Mouse (Mus musculus) stomach, embryonic 14.5 days (tissue): ENCODE data around the gene Gpsm3. TPM values are rescaled to one million over a fixed set of nuclear protein-coding genes. Genes with fewer than 3 reads are reported as not detected.
"Not testable (repeated sequence)": the region's sequence is repeated elsewhere in the genome, so short reads cannot be mapped to it uniquely, and the experiment has no call there.

ENCODE experiments used
- ATAC-seq: fragments of 200-750 bp; cut with Nextera tagmentation; 2 replicates; pipeline ENCODE4 v1.8.0; 2017; ENCODE audit warnings: low read depth, moderate TSS enrichment; ENCODE audit not compliant: insufficient number of reproducible peaks, insufficient read depth, low FRiP score
- H3K27ac ChIP-seq: fragments of 300-500 bp; sonication (generic); 2 replicates; pipeline ENCODE4 v1.5.1; 2014; ENCODE audit warnings: mild to moderate bottlenecking, low read length, moderate library complexity, mixed read lengths
- H3K27me3 ChIP-seq: fragments of 300-500 bp; sonication (generic); 2 replicates; pipeline ENCODE4 v1.6.1; 2014; ENCODE audit warnings: low read length, control low read depth, mixed read lengths; ENCODE audit not compliant: control insufficient read depth, insufficient read depth
- H3K36me3 ChIP-seq: fragments of 300-500 bp; sonication (generic); 2 replicates; pipeline ENCODE4 v1.6.1; 2014; ENCODE audit warnings: mild to moderate bottlenecking, control low read depth, low read length, moderate library complexity, mixed read lengths; ENCODE audit not compliant: control insufficient read depth, insufficient read depth
- H3K4me1 ChIP-seq: fragments of 300-500 bp; sonication (generic); 2 replicates; pipeline ENCODE4 v1.6.1; 2014; ENCODE audit warnings: low read length, control low read depth, mixed read lengths; ENCODE audit not compliant: control insufficient read depth, insufficient read depth
- H3K4me2 ChIP-seq: fragments of 300-500 bp; sonication (generic); replicated peaks from 2 replicates; pipeline ENCODE4 v1.6.1; 2014; ENCODE audit warnings: low read depth, low read length, control low read depth
- H3K4me3 ChIP-seq: fragments of 300-500 bp; sonication (generic); 2 replicates; pipeline ENCODE4 v1.5.1; 2014; ENCODE audit warnings: low read depth, low read length, control low read depth
- H3K9ac ChIP-seq: fragments of 300-500 bp; sonication (generic); replicated peaks from 2 replicates; pipeline ENCODE4 v1.6.1; 2014; ENCODE audit warnings: low read depth, mild to moderate bottlenecking, control low read depth, low read length, moderate library complexity, mixed read lengths
- H3K9me3 ChIP-seq: fragments of 300-500 bp; sonication (generic); 2 replicates; pipeline ENCODE4 v1.6.1; 2016; ENCODE audit warnings: low read depth, low read length, control low read depth; ENCODE audit not compliant: control insufficient read depth
- WGBS: fragments of 180-500 bp; shearing (Covaris S2); extraction: QIAGEN DNeasy Blood & Tissue Kit; methylation state at CpG from one replicate; pipeline ENCODE4 v1.1.7; 2014; 5-methylcytosine and 5-hydroxymethylcytosine counted together
- polyA plus RNA-seq: library from polyadenylated mRNA; unstranded; fragments of >200 nt; fragmentation: Nextera tagmentation; extraction: Ambion mirVana; gene quantifications from 2 replicates; pipeline ENCODE4 v1.2.1, GENCODE M21; 2014

Gpsm3 gene
- 6.1 and 8.0 TPM in 2 replicates for polyA plus RNA-seq

DNA sequence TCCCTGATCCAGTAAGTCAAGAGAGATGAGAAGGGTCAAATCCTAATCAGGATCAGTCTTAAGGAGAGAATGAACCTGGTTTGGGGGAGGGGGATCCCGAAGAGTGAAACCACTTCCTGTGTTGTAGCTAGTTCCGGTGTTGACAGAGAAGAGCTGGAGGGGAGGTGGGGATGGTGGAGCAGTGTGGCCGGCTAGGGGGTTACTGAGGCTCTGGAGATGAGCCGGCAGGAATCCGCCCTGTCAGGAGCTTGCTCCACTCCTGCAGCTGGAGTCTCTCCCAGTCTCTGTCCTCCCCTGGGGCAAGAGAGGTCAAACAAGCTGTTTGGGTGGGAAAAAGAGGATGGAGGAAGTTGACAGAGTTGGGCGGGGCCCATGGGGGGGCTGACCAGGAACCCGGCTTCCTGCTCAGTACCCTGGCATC lies at the start of gene Gpsm3:
Gpsm3 (plus strand) TSS at position 126 of the 421 bp plus-strand sequence.
- H3K4me1 ChIP-seq = peaks cover 50% of the 10 kb centered on the region
- WGBS = 12% methylated on average over 7 of the region's 7 CpGs
- no peak within 1 kb of the TSS; the same call in 1 of the 2 replicates for H3K4me3 ChIP-seq
- H3K9me3 ChIP-seq = no peaks in the 10 kb centered on the region
- peak within 1 kb of the TSS; percentile 99 for H3K27ac ChIP-seq
- peaks cover 3% of the 10 kb centered on the region for H3K36me3 ChIP-seq
- no peak for ATAC-seq
- H3K4me2 ChIP-seq = peak within 1 kb of the TSS; percentile 88
- H3K9ac ChIP-seq = no peak within 1 kb of the TSS
- H3K27me3 ChIP-seq = no peaks in the 10 kb centered on the region

DNA sequence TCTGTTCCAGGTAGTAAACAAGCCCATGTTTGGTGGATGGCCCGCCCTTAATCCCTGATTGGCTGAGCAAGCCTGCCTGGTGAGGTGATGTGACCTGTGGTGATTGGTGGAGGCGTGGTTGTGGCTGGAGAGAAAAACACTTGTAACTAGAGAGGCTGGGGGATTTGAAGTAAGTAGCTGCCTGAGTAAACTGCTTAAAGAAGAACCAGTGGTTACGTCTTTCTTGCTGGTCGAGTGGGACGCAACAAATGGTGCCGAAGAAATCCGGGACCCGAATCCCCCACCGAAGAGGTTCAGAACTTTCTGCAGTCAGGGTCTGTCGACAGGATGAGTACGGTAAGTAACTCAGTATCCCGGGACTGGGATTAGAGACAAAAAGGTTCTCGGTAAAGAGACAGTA lies 46.0 kb upstream of the Gpsm3 start:
- H3K9me3 ChIP-seq, H3K4me3 ChIP-seq, H3K4me2 ChIP-seq, H3K4me1 ChIP-seq, H3K27ac ChIP-seq, H3K27me3 ChIP-seq, H3K9ac ChIP-seq, H3K36me3 ChIP-seq, ATAC-seq: not testable (repeated sequence)
- WGBS = 97% methylated on average over 12 of the region's 13 CpGs

DNA sequence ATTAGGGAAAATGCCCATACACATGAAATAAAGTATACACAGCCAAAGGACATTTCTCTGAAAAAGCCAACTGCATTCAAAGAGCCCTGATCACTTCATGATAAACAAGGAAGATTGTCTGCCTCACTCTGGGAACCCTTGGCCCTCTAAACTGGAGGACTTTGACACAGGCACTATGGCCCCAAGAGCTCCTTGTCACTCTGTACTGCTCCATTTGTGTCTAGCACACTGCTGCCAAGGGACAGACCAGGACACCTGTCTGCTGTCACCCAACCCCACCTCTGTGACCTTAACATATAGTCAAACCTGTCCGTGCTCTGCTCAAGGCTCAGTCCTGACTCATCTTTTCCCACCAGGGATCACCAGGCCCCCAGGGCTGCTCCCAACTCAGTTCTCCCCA lies 42.8 kb upstream of the Gpsm3 start:
- 78% methylated on average over 1 of the region's 1 CpGs for WGBS
- H3K36me3 ChIP-seq = no peaks in the 10 kb centered on the region
- no peak overlapping the region for H3K4me3 ChIP-seq
- no peak overlapping the region for H3K27ac ChIP-seq
- no peaks in the 10 kb centered on the region for H3K4me1 ChIP-seq
- no peak overlapping the region for H3K4me2 ChIP-seq
- no peak overlapping the region for H3K9ac ChIP-seq
- no peaks in the 10 kb centered on the region for H3K9me3 ChIP-seq
- no peak for ATAC-seq
- no peaks in the 10 kb centered on the region for H3K27me3 ChIP-seq

DNA sequence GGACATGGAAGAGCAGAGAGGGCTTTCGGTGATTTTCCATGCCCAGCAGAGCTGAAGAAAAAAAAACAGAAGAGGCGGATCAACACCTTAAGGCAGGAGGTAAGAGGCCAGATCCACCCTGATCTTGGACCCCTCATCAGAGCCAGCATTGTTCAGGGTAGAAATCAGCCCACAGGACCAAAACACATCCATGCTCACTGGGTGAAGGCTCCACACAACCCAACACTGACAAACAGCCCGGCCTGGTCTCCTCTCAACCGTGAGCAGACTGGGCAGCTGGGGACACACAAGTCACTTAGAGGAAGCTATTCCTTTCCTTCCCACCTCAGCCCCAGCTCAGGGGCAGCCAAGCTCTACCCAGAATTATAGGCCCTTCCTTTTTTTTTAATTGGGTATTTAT lies 42.0 kb upstream of the Gpsm3 start:
- 86% methylated on average over 4 of the region's 4 CpGs for WGBS

DNA sequence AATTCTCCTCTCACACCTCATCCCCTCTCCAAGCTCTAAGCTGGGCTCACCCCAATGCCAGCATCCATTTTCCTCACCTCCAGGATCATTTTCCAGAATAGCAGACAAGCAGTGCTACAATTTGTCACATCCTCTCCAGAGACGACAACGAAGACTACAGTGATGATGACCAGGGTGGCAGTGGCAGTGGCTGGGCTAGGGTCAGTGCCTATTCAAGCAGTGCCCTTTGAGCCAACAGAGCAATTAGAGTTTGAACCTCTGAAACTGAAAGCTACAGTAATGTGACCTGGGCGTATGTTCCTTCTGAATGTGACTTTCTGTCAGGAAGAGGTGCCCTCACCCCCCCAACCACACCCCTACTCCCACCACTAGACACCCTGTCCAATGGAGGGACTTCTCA lies 40.5 kb upstream of the Gpsm3 start:
- no peak for ATAC-seq
- H3K4me2 ChIP-seq = no peak overlapping the region
- 88% methylated on average over 3 of the region's 3 CpGs for WGBS
- no peaks in the 10 kb centered on the region for H3K4me1 ChIP-seq
- no peaks in the 10 kb centered on the region for H3K9me3 ChIP-seq
- no peak overlapping the region for H3K9ac ChIP-seq
- H3K27me3 ChIP-seq = no peaks in the 10 kb centered on the region
- no peaks in the 10 kb centered on the region for H3K36me3 ChIP-seq
- H3K4me3 ChIP-seq = no peak overlapping the region
- no peak overlapping the region for H3K27ac ChIP-seq

More for the DNA sequence above, 42.0 kb upstream of the Gpsm3 start:
- H3K9ac ChIP-seq = no peak overlapping the region
- H3K4me3 ChIP-seq = no peak overlapping the region
- no peaks in the 10 kb centered on the region for H3K36me3 ChIP-seq
- no peaks in the 10 kb centered on the region for H3K27me3 ChIP-seq
- no peak overlapping the region for H3K4me2 ChIP-seq
- H3K27ac ChIP-seq = no peak overlapping the region
- H3K4me1 ChIP-seq = no peaks in the 10 kb centered on the region
- H3K9me3 ChIP-seq = no peaks in the 10 kb centered on the region
- ATAC-seq = no peak

DNA sequence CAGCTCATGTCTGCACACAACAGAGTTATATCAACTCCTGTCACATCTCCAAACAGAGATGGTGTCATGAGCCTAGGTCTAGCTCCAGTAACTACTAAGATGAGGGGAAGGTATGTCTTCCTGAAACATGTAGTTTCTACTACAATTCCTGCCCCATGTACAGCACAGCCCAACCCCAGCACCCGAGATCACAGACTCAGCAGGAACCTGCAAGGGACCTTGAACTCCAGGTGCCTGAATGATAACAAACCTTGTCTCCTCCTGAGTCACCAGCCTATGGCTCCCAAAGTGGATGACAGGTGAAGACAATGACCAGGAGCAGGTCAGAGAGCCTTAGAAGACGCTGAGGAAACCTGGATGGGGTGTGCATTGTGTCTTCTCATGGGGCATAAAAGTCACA lies 39.8 kb upstream of the Gpsm3 start:
- Histone ChIP-seq H3K27me3 (no peaks in the 10 kb centered on the region), H3K36me3 (no peaks in the 10 kb centered on the region), H3K4me1 (no peaks in the 10 kb centered on the region), H3K9me3 (no peaks in the 10 kb centered on the region), H3K4me2 (no peak overlapping the region), H3K4me3 (no peak overlapping the region), H3K9ac (no peak overlapping the region), H3K27ac (no peak overlapping the region)
- WGBS = 70% methylated on average over 2 of the region's 2 CpGs
- no peak for ATAC-seq

DNA sequence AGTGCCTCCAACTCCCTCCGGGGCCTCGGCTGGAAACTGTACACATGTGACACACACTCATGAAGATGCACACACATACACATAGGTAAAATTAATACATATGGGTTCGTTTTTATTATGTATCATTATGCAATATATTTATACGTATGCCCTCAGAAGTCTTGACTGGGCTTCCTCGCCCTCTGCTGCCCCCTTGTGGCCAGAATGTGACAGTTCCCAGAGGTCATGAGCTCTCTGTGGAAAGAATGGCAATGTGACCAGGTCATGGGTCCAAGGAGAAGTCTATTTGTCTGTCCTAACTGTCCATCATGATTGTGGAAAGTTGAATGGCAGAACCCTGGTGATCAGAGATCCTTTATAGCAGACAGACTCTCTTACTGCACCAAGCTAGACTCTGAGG lies 34.1 kb upstream of the Gpsm3 start:
- Histone ChIP-seq H3K9ac (no peak overlapping the region), H3K36me3 (no peaks in the 10 kb centered on the region), H3K4me1 (no peaks in the 10 kb centered on the region), H3K27me3 (no peaks in the 10 kb centered on the region), H3K4me3 (no peak overlapping the region), H3K27ac (no peak overlapping the region), H3K9me3 (no peaks in the 10 kb centered on the region), H3K4me2 (no peak overlapping the region)
- ATAC-seq = no peak
- WGBS = 22% methylated on average over 5 of the region's 5 CpGs

DNA sequence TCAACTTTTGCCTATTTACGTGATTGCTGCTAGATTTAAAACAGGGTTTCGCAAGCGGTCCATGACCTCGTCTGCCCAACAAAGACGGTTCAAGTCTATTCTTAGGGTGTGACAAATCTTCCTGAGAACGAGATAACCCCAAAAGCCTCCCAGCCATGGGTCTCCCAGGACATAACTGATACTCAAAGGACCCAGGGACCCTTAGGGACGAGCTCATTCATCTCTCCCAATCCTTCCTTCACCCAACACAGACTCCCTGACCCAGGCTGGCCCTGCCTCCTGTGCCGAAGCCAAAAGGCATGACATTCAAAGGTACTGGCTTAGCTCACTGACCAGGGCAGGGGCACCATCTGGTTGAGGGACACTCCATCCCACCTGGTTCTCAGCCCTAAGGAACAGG lies 33.2 kb upstream of the Gpsm3 start:
- no peak overlapping the region for H3K4me3 ChIP-seq
- no peaks in the 10 kb centered on the region for H3K36me3 ChIP-seq
- no peak for ATAC-seq
- H3K4me2 ChIP-seq = no peak overlapping the region
- H3K4me1 ChIP-seq = no peaks in the 10 kb centered on the region
- H3K9ac ChIP-seq = no peak overlapping the region
- no peaks in the 10 kb centered on the region for H3K9me3 ChIP-seq
- 81% methylated on average over 8 of the region's 8 CpGs for WGBS
- H3K27me3 ChIP-seq = no peaks in the 10 kb centered on the region
- no peak overlapping the region for H3K27ac ChIP-seq

DNA sequence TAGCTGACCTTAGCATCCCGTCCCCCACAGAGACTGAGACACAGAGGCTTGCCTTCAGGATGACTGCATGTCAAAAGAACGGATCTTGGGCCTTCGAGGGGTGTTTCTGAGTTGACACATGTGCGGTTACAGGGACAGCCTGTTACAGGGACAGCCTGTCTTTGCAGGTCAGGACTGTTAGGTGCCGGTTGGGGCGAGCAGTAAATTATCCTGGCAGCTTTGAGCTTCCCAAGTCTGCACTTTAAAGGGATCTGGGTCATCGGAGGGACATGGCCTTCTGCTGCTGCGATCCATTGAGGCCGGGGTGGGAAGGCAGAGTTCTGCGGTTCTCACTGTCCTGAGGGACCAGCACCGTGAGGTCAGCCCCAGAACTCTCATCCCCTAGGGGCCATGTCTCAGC lies 32.2 kb upstream of the Gpsm3 start:
- H3K9ac ChIP-seq = no peak overlapping the region
- no peak overlapping the region for H3K4me2 ChIP-seq
- H3K4me1 ChIP-seq = no peaks in the 10 kb centered on the region
- no peaks in the 10 kb centered on the region for H3K9me3 ChIP-seq
- H3K27me3 ChIP-seq = no peaks in the 10 kb centered on the region
- WGBS = 63% methylated on average over 11 of the region's 11 CpGs
- no peak overlapping the region for H3K27ac ChIP-seq
- no peaks in the 10 kb centered on the region for H3K36me3 ChIP-seq
- H3K4me3 ChIP-seq = no peak overlapping the region
- ATAC-seq = no peak
